In genomic region chr10:81562411-81562810, GRCm38 (mm10) we compare ENCODE assay signal across 10 mouse cellular contexts. TPM values are rescaled to one million over a fixed set of nuclear protein-coding genes. Genes with fewer than 3 reads are reported as not detected.
DNase-seq lines count a peak whose midpoint lies in the region; ATAC-seq and TF ChIP-seq lines count a peak whose summit lies in the region.
"Had no signal": no experiment of that assay in that cellular context is flagged by ENCODE, and none has a peak within 500 bp of the region (broad histone marks: within the 10 kb centered on the region; RNA-seq: fewer than 3 reads in every experiment).

No protein-coding gene starts in this region.

- 75% methylated on average over 6 of the region's 6 CpGs for WGBS in lung, embryonic 14.5 days
- 72% methylated on average over 6 of the region's 6 CpGs for WGBS in intestine, embryonic 14.5 days
- WGBS in neural tube, embryonic 13.5 days: 73% methylated on average over 6 of the region's 6 CpGs

- no peak overlapping the region for H3K4me3 ChIP-seq in lung, embryonic 14.5 days (ENCODE audit: low read depth, low read length)
- no peak overlapping the region for H3K4me3 ChIP-seq in intestine, embryonic 14.5 days (ENCODE audit: low read depth, low read length)
- H3K4me3 ChIP-seq in neural tube, embryonic 13.5 days: peak overlapping the region; percentile 2; the same call in 1 of the 2 replicates

- no peaks in the 10 kb centered on the region for H3K9me3 ChIP-seq in lung, embryonic 14.5 days (ENCODE audit: low read depth, low read length)
- no peaks in the 10 kb centered on the region for H3K9me3 ChIP-seq in intestine, embryonic 14.5 days (ENCODE audit: control insufficient read depth, low read length)
- H3K9me3 ChIP-seq in neural tube, embryonic 13.5 days: no peaks in the 10 kb centered on the region

- H3K27ac ChIP-seq in lung, embryonic 14.5 days (ENCODE audit: low read depth): no peak overlapping the region
- H3K27ac ChIP-seq in intestine, embryonic 14.5 days (ENCODE audit: low read depth): no peak overlapping the region
- H3K27ac ChIP-seq in neural tube, embryonic 13.5 days (replicated peaks): no peak overlapping the region

- H3K27me3 ChIP-seq in lung, embryonic 14.5 days (ENCODE audit: insufficient read depth, low read length): no peaks in the 10 kb centered on the region
- no peaks in the 10 kb centered on the region for H3K27me3 ChIP-seq in intestine, embryonic 14.5 days (replicated peaks; ENCODE audit: control insufficient read depth, insufficient read depth, low read length)
- peaks cover 29% of the 10 kb centered on the region for H3K27me3 ChIP-seq in neural tube, embryonic 13.5 days

- H3K4me1 ChIP-seq in lung, embryonic 14.5 days (ENCODE audit: insufficient read depth): peaks cover 22% of the 10 kb centered on the region
- H3K4me1 ChIP-seq in intestine, embryonic 14.5 days (replicated peaks; ENCODE audit: control insufficient read depth, insufficient read depth, low read length): peaks cover 35% of the 10 kb centered on the region
- H3K4me1 ChIP-seq in neural tube, embryonic 13.5 days (replicated peaks): peaks cover 58% of the 10 kb centered on the region

- no peak overlapping the region for H3K9ac ChIP-seq in lung, embryonic 14.5 days
- H3K9ac ChIP-seq in intestine, embryonic 14.5 days (ENCODE audit: low read length): no peak overlapping the region
- peak overlapping the region; percentile 35 for H3K9ac ChIP-seq in neural tube, embryonic 13.5 days

- ATAC-seq in lung, embryonic 14.5 days (ENCODE audit: insufficient read depth): no peak
- ATAC-seq in intestine, embryonic 14.5 days (replicated peaks; ENCODE audit: low FRiP score, low TSS enrichment, low read depth): no peak
- ATAC-seq in neural tube, embryonic 13.5 days (ENCODE audit: low read depth): no peak

- H3K36me3 ChIP-seq in lung, embryonic 14.5 days (ENCODE audit: insufficient read depth): peaks cover 58% of the 10 kb centered on the region
- H3K36me3 ChIP-seq in intestine, embryonic 14.5 days (ENCODE audit: control insufficient read depth, insufficient read depth, low read length): peaks cover 41% of the 10 kb centered on the region
- peaks cover 55% of the 10 kb centered on the region for H3K36me3 ChIP-seq in neural tube, embryonic 13.5 days

- peak overlapping the region; percentile 25 for H3K4me2 ChIP-seq in lung, embryonic 14.5 days
- peak overlapping the region; percentile 18 for H3K4me2 ChIP-seq in intestine, embryonic 14.5 days (ENCODE audit: low read length)
- peak overlapping the region; percentile 30 for H3K4me2 ChIP-seq in neural tube, embryonic 13.5 days

- intact Hi-C loops in heart, postnatal 36 days (cut with DNase I): loop anchor here (5.0 kb wide), 1 partner anchor 40 kb away; the partner anchor contains the start of gene Tle6

- peak; percentile 92 for DNase-seq in heart, adult 11 months
- no peak for DNase-seq in heart, postnatal 36 days
- no peak for DNase-seq in lung, embryonic 14.5 days
- DNase-seq in lung, postnatal 14 days: no peak
- no peak for DNase-seq in intestine, embryonic 14.5 days (ENCODE audit: low spot score)
- DNase-seq in layer of hippocampus, adult 9-11 months: no peak
- no peak for DNase-seq in MN1 (ENCODE audit: low spot score)
- DNase-seq: kidney, postnatal 10 days; right cerebral cortex, postnatal 14 days had no signal

- no peak for TF ChIP-seq CTCF in lung, embryonic 14.5 days (IDR thresholded peaks at IDR 0.05; ENCODE audit: low read depth)

RNA-seq across cellular contexts. Expression of gene Aes, which starts 3.1 kb away (rescaled TPM):
- 1,000 to 10,000 TPM in 1 of 2 experiments, 100 to 1,000 TPM in 1; 977 to 1,076 TPM for total RNA-seq in heart, postnatal 36 days (2021)
- polyA plus RNA-seq in lung, embryonic 14.5 days (2014; fragmentation: Nextera tagmentation; extraction: Ambion mirVana): 360 and 404 TPM in 2 replicates
- 395 and 515 TPM in 2 replicates for polyA plus RNA-seq in intestine, embryonic 14.5 days (2014; fragmentation: Nextera tagmentation; extraction: Ambion mirVana)
- 572 and 635 TPM in 2 replicates for polyA plus RNA-seq in neural tube, embryonic 13.5 days (2015; fragmentation: Nextera tagmentation; extraction: Ambion mirVana)

RNA-seq across cellular contexts. Expression of gene Tle2, which starts 11.9 kb away (rescaled TPM):
- total RNA-seq in heart, postnatal 36 days (2021): 10 to 100 TPM in 1 of 2 experiments, 1 to 10 TPM in 1; 7.5 to 11.5 TPM
- 27.5 and 32.5 TPM in 2 replicates for polyA plus RNA-seq in lung, embryonic 14.5 days (2014; fragmentation: Nextera tagmentation; extraction: Ambion mirVana)
- polyA plus RNA-seq in intestine, embryonic 14.5 days (2014; fragmentation: Nextera tagmentation; extraction: Ambion mirVana): 15.8 and 17.8 TPM in 2 replicates
- 31.1 and 32.9 TPM in 2 replicates for polyA plus RNA-seq in neural tube, embryonic 13.5 days (2015; fragmentation: Nextera tagmentation; extraction: Ambion mirVana)

RNA-seq across cellular contexts. Expression of gene Gna11, which starts 17.4 kb away (rescaled TPM):
- total RNA-seq in heart, postnatal 36 days (2021): 10 to 100 TPM; 50.7 to 51.7 TPM
- polyA plus RNA-seq in lung, embryonic 14.5 days (2014; fragmentation: Nextera tagmentation; extraction: Ambion mirVana): 81.2 and 88.2 TPM in 2 replicates
- 145 and 171 TPM in 2 replicates for polyA plus RNA-seq in intestine, embryonic 14.5 days (2014; fragmentation: Nextera tagmentation; extraction: Ambion mirVana)
- 78.8 and 81.6 TPM in 2 replicates for polyA plus RNA-seq in neural tube, embryonic 13.5 days (2015; fragmentation: Nextera tagmentation; extraction: Ambion mirVana)

RNA-seq across cellular contexts. Expression of gene Gna15, which starts 38.4 kb away (rescaled TPM):
- under 1 TPM; 0.73 to 0.78 TPM for total RNA-seq in heart, postnatal 36 days (2021)
- polyA plus RNA-seq in lung, embryonic 14.5 days (2014; fragmentation: Nextera tagmentation; extraction: Ambion mirVana): 1.1 and 1.7 TPM in 2 replicates
- 0.73 and 0.84 TPM in 2 replicates for polyA plus RNA-seq in intestine, embryonic 14.5 days (2014; fragmentation: Nextera tagmentation; extraction: Ambion mirVana)
- 1.3 and 1.9 TPM in 2 replicates for polyA plus RNA-seq in neural tube, embryonic 13.5 days (2015; fragmentation: Nextera tagmentation; extraction: Ambion mirVana)

RNA-seq across cellular contexts. Expression of gene Tle6, which starts 38.5 kb away (rescaled TPM):
- 1 to 10 TPM; 7.5 to 8.5 TPM for total RNA-seq in heart, postnatal 36 days (2021)
- 24.1 and 25.2 TPM in 2 replicates for polyA plus RNA-seq in lung, embryonic 14.5 days (2014; fragmentation: Nextera tagmentation; extraction: Ambion mirVana)
- polyA plus RNA-seq in intestine, embryonic 14.5 days (2014; fragmentation: Nextera tagmentation; extraction: Ambion mirVana): 15.0 and 21.3 TPM in 2 replicates
- polyA plus RNA-seq in neural tube, embryonic 13.5 days (2015; fragmentation: Nextera tagmentation; extraction: Ambion mirVana): 4.9 and 6.2 TPM in 2 replicates
